Mouse (Mus musculus) forebrain, embryonic 12.5 days (tissue): ENCODE data around the gene Flii. TPM values are rescaled to one million over a fixed set of nuclear protein-coding genes. Genes with fewer than 3 reads are reported as not detected.
A peak's percentile ranks its signal among the peaks of the same experiment; 100 is the strongest.

ENCODE experiments used
- ATAC-seq: fragments of 200-750 bp; cut with Nextera tagmentation; 2 replicates; pipeline ENCODE4 v1.8.0; 2017; ENCODE audit warnings: moderate TSS enrichment; ENCODE audit not compliant: low FRiP score
- H3K27ac ChIP-seq: fragments of 300-500 bp; sonication (generic); 2 replicates; pipeline ENCODE4 v1.5.1; 2016; ENCODE audit warnings: mild to moderate bottlenecking
- H3K27me3 ChIP-seq: fragments of 300-500 bp; sonication (generic); 2 replicates; pipeline ENCODE4 v1.6.1; 2016; ENCODE audit warnings: mild to moderate bottlenecking
- H3K36me3 ChIP-seq: fragments of 300-500 bp; sonication (generic); replicated peaks from 2 replicates; pipeline ENCODE4 v1.6.1; 2016; ENCODE audit warnings: mild to moderate bottlenecking
- H3K4me1 ChIP-seq: fragments of 300-500 bp; sonication (generic); 2 replicates; pipeline ENCODE4 v1.6.1; 2016
- H3K4me2 ChIP-seq: fragments of 300-500 bp; sonication (generic); 2 replicates; pipeline ENCODE4 v1.6.1; 2016; ENCODE audit warnings: mild to moderate bottlenecking, moderate library complexity
- H3K4me3 ChIP-seq: fragments of 300-500 bp; sonication (generic); replicated peaks from 2 replicates; pipeline ENCODE4 v1.5.1; 2016; ENCODE audit warnings: mild to moderate bottlenecking
- H3K9ac ChIP-seq: fragments of 300-500 bp; sonication (generic); 2 replicates; pipeline ENCODE4 v1.6.1; 2016; ENCODE audit warnings: mild to moderate bottlenecking
- H3K9me3 ChIP-seq: fragments of 300-500 bp; sonication (generic); 2 replicates; pipeline ENCODE4 v1.6.1; 2016
- WGBS: fragments of 180-500 bp; shearing (Covaris S2); methylation state at CpG from one replicate; pipeline ENCODE4 v1.1.7; 2016; 5-methylcytosine and 5-hydroxymethylcytosine counted together
- microRNA-seq: library from miRNA; unstranded; fragments of <30 nt; microRNA quantifications from one replicate; pipeline ENCODE4, GENCODE M21; 2017
- polyA plus RNA-seq: library from polyadenylated mRNA; unstranded; fragments of >200 nt; fragmentation: Nextera tagmentation; extraction: Ambion mirVana; gene quantifications from 2 replicates; pipeline ENCODE4 v1.2.1, GENCODE M21; 2016

Gene Flii
- polyA plus RNA-seq, 1 experiment from 2014 or later, result 76.2 TPM

DNA sequence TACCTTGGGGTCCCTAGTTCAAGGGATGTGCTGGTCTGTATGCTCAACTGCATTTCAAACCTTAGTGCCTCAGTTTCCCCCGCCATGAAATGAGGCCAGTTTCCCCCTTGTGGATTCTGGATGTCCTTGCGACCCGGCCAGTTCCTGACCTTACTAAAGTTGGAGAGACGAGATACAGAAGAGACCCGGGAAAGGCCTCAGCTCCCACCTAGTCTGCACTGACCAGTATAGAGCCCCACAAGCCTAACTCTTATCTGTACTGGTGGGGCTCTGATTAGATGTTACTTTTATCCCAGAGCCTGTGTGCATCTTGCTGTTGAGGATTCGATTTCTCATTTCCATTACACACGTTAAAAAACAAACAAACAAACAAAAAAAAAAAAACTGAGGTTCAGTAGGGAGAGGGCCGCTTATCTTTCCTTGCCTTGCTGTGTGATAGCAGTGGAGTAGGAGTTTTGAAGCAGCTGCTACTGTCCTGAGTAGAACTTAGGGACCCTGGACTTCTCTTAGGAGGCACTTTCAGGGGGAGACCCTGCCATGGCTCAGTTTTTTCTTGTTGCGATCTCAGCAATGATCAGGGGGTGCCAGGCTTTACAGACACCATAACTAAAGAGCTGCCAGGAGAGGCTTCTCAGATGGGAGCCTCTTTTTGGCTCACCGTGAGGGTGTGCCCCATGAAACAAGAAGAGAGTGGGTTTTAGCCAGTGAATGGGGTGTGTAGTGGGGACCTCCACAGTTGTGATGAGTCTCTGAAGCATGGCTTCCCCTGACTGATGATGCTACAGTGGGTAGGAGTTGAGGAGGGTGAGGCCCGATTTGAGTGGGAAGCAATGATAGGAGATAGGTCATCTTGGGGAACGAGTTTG, 26.5 kb downstream of the Flii start:
- no peaks in the 10 kb centered on the region for H3K9me3 ChIP-seq
- no peak for ATAC-seq
- H3K4me2 ChIP-seq, result peak overlapping the region; percentile 67
- peak overlapping the region; percentile 93 for H3K9ac ChIP-seq
- H3K27me3 ChIP-seq, result no peaks in the 10 kb centered on the region
- H3K4me3 ChIP-seq, result peak overlapping the region; percentile 86
- peak overlapping the region; percentile 95 for H3K27ac ChIP-seq
- H3K36me3 ChIP-seq, result peaks cover 28% of the 10 kb centered on the region
- 28% methylated on average over 12 of the region's 12 CpGs for WGBS
- peaks cover 46% of the 10 kb centered on the region for H3K4me1 ChIP-seq

DNA sequence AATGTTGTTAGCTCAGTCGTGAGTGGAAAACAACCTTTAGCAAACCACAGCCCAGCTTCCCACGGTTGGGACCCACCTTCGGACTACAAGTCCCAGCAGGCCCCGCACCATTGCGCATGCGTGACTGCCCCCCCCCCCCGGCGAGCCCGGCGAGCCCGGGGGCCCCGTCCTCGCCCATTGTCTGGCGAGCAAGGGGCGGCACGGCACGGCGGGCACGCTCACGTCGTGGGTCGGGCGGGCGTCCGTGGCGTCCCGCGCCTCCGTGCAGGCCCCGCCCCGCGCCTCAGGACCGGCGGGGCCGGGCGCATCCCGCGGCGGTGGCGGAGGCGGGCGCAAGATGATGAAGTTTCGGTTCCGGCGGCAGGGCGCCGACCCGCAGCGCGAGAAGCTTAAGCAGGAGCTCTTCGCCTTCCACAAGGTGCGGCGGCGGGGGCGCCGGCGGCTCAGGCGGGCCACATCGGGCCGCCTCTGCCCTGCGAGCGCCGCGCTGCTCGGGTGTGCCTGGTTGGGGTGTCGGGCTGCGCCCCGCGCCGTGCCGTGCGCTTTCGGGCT, 27.5 kb downstream of the Flii start, which contains the start of gene Llgl1:
Gene Llgl1, plus strand, starts transcription at position 200 of the 552 bp plus-strand sequence.
- H3K4me1 ChIP-seq, result peaks cover 46% of the 10 kb centered on the region
- no peaks in the 10 kb centered on the region for H3K27me3 ChIP-seq
- ATAC-seq, result peak; percentile 89
- peak within 1 kb of the TSS; percentile 95 for H3K27ac ChIP-seq
- H3K36me3 ChIP-seq, result peaks cover 19% of the 10 kb centered on the region
- peak within 1 kb of the TSS; percentile 86 for H3K4me3 ChIP-seq
- H3K9ac ChIP-seq, result peak within 1 kb of the TSS; percentile 93
- WGBS, result under 1% methylated on average over 60 of the region's 73 CpGs
- peak within 1 kb of the TSS; percentile 67 for H3K4me2 ChIP-seq
- no peaks in the 10 kb centered on the region for H3K9me3 ChIP-seq

DNA sequence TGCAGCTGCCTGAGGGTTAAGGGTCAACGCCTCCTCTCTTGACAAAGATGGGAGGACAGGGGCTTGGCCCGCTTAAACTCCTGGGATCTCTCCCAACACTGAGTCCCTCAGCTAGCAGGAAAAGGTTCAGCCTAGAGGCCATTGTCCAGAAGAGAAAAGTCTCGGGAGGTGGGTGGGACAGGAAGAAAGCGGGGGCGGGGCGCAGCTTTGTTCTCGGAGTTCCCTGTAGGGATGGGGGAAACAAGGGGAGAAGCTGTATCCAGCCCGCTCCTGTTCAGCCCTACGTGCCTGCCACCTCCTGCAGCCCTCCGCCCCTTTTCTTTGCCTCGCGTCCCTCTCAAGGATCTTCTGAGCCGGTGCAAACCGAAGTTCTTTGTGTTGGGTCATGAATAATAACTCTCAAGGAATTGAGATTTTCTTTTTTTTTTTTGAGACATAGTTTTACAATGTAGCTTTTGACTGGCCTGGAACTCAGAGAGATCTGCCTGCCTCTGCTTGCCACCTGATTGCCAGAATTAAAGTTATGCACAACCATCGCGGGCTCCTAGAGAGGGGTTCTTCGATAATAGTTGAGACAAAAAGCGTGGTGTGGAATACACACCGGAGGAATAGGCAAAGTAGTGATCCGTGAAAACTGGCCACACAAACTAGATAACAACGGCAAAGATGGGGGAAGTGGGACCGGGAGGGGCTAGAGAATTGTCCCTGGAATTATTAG, 28.1 kb downstream of the Flii start:
- Histone ChIP-seq H3K4me3 (peak overlapping the region; percentile 86), H3K4me1 (peaks cover 45% of the 10 kb centered on the region), H3K27me3 (no peaks in the 10 kb centered on the region), H3K27ac (peak overlapping the region; percentile 95), H3K36me3 (peaks cover 13% of the 10 kb centered on the region; the same call in 1 of the 2 replicates), H3K9ac (peak overlapping the region; percentile 93), H3K9me3 (no peaks in the 10 kb centered on the region), H3K4me2 (peak overlapping the region; percentile 67)
- WGBS, result under 1% methylated on average over 22 of the region's 22 CpGs
- peak; percentile 54 for ATAC-seq

- Histone ChIP-seq H3K27ac (no peak overlapping the region), H3K36me3 (peaks cover 6% of the 10 kb centered on the region; the same call in 1 of the 2 replicates), H3K9ac (no peak overlapping the region), H3K4me3 (no peak overlapping the region), H3K4me2 (no peak overlapping the region), H3K9me3 (no peaks in the 10 kb centered on the region), H3K27me3 (no peaks in the 10 kb centered on the region), H3K4me1 (peaks cover 31% of the 10 kb centered on the region)
- no peak for ATAC-seq
- 84% methylated on average over 2 of the region's 2 CpGs for WGBS
These were observed 29.5 kb downstream of the Flii start for GRCm38 (mm10) chr11:60697561-60697960.

DNA sequence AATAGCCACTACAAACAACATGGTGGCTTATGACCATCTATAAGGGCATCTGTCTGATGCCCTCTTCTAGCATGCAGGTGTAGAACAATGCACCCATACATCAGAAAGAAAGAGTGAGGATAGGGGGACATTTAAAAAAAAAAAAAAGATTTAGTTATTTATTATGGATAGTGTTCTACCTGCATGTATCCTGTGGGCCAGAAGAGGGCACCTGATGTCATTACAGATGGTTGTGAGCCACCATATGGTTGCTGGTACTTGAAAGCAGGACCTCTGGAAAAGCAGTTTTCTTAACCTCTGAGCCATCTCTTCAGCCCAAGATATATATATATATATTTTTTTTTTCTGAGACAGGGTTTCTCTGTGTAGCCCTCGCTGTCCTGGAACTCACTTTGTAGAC, 30.9 kb downstream of the Flii start:
- peaks cover 17% of the 10 kb centered on the region for H3K4me1 ChIP-seq

More for the DNA sequence above, 30.9 kb downstream of the Flii start:
- H3K36me3 ChIP-seq, result no peaks in the 10 kb centered on the region
- 74% methylated on average over 1 of the region's 1 CpGs for WGBS
- H3K4me2 ChIP-seq, result no peak overlapping the region
- ATAC-seq, result no peak
- H3K4me3 ChIP-seq, result no peak overlapping the region
- no peak overlapping the region for H3K27ac ChIP-seq
- H3K9me3 ChIP-seq, result no peaks in the 10 kb centered on the region
- no peak overlapping the region for H3K9ac ChIP-seq
- no peaks in the 10 kb centered on the region for H3K27me3 ChIP-seq

Small RNA genes lying within 50 kb of the gene (microRNA-seq; reads per million reads assigned to microRNA genes)
- 3.2 reads per million, percentile 8 among the genes with 10 or more reads in this experiment for gene Mir5100

Other genes starting within 250 kb of the Flii start
- 28.3 and 34.6 TPM in 2 replicates for gene Alkbh5, start 190.9 kb downstream of the Flii start, polyA plus RNA-seq
- 138 and 152 TPM in 2 replicates for gene Llgl1, start 27.5 kb downstream of the Flii start, polyA plus RNA-seq
- gene Mief2, start 1.1 kb upstream of the Flii start, polyA plus RNA-seq, result 15.4 and 17.9 TPM in 2 replicates
- gene Top3a, start 50.1 kb upstream of the Flii start, polyA plus RNA-seq, result 20.5 and 21.1 TPM in 2 replicates
- 11.0 and 11.5 TPM in 2 replicates for gene Smcr8, start 50.3 kb upstream of the Flii start, polyA plus RNA-seq
- gene Shmt1, start 84.5 kb upstream of the Flii start, polyA plus RNA-seq, result 49.9 and 52.6 TPM in 2 replicates
- gene Dhrs7b, start 103.4 kb upstream of the Flii start, polyA plus RNA-seq, result 23.5 and 27.2 TPM in 2 replicates
- 49.6 and 52.1 TPM in 2 replicates for gene Tmem11, start 152.0 kb upstream of the Flii start, polyA plus RNA-seq
- 24.1 and 29.9 TPM in 2 replicates for gene Natd1, start 187.5 kb upstream of the Flii start, polyA plus RNA-seq
- 40.5 and 43.7 TPM in 2 replicates for gene Map2k3, start 204.8 kb upstream of the Flii start, polyA plus RNA-seq